Mouse (Mus musculus): ENCODE results near the gene Fars2. TPM values are rescaled to one million over a fixed set of nuclear protein-coding genes. Genes with fewer than 3 reads are reported as not detected.

Fars2 gene
- polyA plus RNA-seq, 1 experiment from 2014 or later, result 46.3 TPM

DNA sequence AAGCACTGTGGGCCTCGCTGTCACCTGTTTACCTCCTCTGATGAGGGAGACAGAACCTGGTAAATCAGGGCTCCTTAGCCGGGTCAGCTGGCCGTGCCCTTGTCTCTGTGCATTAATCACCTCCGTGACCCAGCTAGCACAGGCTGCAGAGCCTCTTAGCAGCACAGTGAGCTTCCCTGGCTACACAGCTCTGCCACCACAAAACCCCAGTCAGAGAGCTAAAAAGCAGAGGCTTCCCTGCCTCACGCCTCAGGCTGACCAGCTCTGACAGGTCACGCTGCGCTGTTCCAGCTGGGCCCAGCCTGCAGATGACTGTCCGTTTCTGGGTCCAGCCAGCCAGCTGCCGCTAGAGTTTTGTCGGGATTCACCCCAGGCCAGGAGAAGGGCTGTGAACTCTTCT, 423.0 kb downstream of the Fars2 start:
- no peaks in the 10 kb centered on the region for H3K27me3 ChIP-seq (replicated peaks)
- no peak overlapping the region for H3K9ac ChIP-seq
- ATAC-seq (ENCODE audit: insufficient number of reproducible peaks, low FRiP score), result no peak
- WGBS, result 59% methylated on average over 10 of the region's 10 CpGs
- H3K27ac ChIP-seq (ENCODE audit: poor library complexity, severe bottlenecking), result no peak overlapping the region
- peaks cover 19% of the 10 kb centered on the region for H3K4me1 ChIP-seq (replicated peaks)
- H3K4me2 ChIP-seq, result no peak overlapping the region
- no peaks in the 10 kb centered on the region for H3K36me3 ChIP-seq
- no peak overlapping the region for H3K4me3 ChIP-seq
- H3K9me3 ChIP-seq (replicated peaks), result peaks cover 6% of the 10 kb centered on the region

DNA sequence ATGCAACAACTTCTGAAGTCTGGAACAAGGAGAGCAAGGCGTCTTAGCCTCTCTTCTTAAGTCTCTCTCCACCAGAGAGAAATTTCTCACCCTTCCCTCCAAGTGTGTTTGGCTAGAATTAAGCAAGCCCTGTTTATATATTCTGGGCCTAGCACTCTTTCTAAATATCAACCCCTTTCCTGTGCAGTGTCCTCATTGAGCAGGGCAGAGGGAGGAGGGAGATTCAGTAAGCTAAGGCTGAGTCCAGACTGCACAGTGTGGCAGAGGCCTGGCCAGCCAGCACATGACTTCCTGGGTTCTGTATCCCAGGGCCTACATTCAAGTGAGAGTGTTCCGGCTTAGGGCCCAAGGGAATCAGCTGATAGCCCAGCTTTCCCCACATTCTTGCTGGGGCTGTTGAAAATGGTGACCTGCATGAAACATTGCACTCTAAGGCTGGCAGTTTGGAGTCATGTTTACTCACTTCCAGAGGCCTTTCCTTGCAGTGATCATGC, 424.1 kb downstream of the Fars2 start:
- H3K4me3 ChIP-seq, result no peak overlapping the region
- H3K36me3 ChIP-seq, result no peaks in the 10 kb centered on the region
- no peak overlapping the region for H3K9ac ChIP-seq
- no peaks in the 10 kb centered on the region for H3K27me3 ChIP-seq (replicated peaks)
- no peak overlapping the region for H3K27ac ChIP-seq (ENCODE audit: poor library complexity, severe bottlenecking)
- H3K4me2 ChIP-seq, result no peak overlapping the region
- no peak for ATAC-seq (ENCODE audit: insufficient number of reproducible peaks, low FRiP score)
- peaks cover 6% of the 10 kb centered on the region for H3K9me3 ChIP-seq (replicated peaks)
- WGBS, result 78% methylated on average over 2 of the region's 2 CpGs
- peaks cover 19% of the 10 kb centered on the region for H3K4me1 ChIP-seq (replicated peaks)

GRCm38 (mm10) chr13:36550694-36551093, 433.5 kb downstream of the Fars2 start:
- Histone ChIP-seq H3K27me3 (replicated peaks) (0 out of 2 replicates have a peak, but pooled peaks cover 3% of the 10 kb centered on the region), H3K4me2 (no peak overlapping the region), H3K27ac (ENCODE audit: poor library complexity, severe bottlenecking) (no peak overlapping the region), H3K36me3 (no peaks in the 10 kb centered on the region), H3K4me3 (no peak overlapping the region), H3K4me1 (replicated peaks) (peaks cover 5% of the 10 kb centered on the region; the same call in 1 of the 2 replicates), H3K9me3 (replicated peaks) (no peaks in the 10 kb centered on the region), H3K9ac (no peak overlapping the region)
- no peak for ATAC-seq (ENCODE audit: insufficient number of reproducible peaks, low FRiP score)
- WGBS, result 49% methylated on average over 6 of the region's 6 CpGs

DNA sequence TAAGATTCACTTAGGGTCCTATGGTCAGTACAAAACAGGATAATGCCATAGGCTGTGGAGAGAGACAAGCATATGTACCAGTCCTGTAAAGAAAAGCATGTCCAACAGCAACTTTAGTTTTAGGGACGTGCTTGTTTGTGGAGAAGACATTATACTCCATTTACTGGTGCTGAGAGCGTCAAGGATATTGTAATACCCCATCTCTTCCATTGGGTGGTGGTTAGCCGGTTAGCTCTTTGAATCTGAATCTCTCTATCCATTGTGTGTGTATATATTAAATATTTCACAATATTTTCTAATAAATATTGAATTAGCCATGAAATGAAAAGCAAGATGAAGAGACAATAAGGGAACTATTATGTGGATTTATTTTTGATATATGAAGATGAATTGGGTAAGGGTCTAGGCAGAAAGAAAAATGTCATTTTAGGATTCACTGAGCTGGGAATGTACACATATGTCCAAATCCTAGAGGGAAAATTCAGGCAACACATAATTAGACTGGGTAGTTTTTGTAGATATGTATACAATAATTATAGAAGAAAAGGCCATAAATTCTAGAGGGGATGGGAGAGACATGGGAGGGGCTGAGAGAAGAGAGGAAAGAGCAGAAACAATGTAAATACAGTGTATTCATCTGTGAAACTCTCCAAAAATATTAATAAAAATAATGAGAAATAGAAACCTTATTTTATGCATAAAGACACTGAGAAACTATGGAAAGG, 435.5 kb downstream of the Fars2 start:
- Histone ChIP-seq H3K9ac (no peak overlapping the region), H3K27me3 (replicated peaks) (0 out of 2 replicates have a peak, but pooled peaks cover 3% of the 10 kb centered on the region), H3K36me3 (no peaks in the 10 kb centered on the region), H3K4me3 (no peak overlapping the region), H3K4me2 (no peak overlapping the region), H3K9me3 (replicated peaks) (peaks cover 4% of the 10 kb centered on the region; the same call in 1 of the 2 replicates), H3K4me1 (replicated peaks) (peaks cover 5% of the 10 kb centered on the region; the same call in 1 of the 2 replicates), H3K27ac (ENCODE audit: poor library complexity, severe bottlenecking) (no peak overlapping the region)
- ATAC-seq (ENCODE audit: insufficient number of reproducible peaks, low FRiP score), result no peak
- 78% methylated on average over 3 of the region's 3 CpGs for WGBS

DNA sequence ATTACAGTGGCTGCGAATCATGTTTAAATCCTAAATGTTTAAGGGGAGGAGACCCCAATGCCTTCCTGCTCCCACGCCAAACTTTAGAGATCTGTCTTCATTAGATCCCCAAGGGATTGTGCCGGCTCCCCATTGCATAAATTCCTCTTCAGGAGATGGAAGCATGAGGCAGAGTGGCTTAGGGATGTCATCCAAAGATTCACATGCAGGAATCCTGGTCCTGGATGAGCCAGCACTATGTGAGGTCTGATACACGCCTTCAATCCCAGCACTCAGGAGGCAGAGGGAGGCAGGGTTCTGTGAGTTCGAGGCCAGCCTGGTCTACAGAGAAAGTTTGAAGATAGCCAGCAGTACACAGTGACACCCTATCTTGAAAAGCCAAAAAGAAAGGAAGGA, 436.0 kb downstream of the Fars2 start:
- ATAC-seq (ENCODE audit: insufficient number of reproducible peaks, low FRiP score), result no peak
- Histone ChIP-seq H3K27me3 (replicated peaks) (0 out of 2 replicates have a peak, but pooled peaks cover 3% of the 10 kb centered on the region), H3K27ac (ENCODE audit: poor library complexity, severe bottlenecking) (no peak overlapping the region), H3K9me3 (replicated peaks) (peaks cover 4% of the 10 kb centered on the region; the same call in 1 of the 2 replicates), H3K4me2 (no peak overlapping the region), H3K36me3 (no peaks in the 10 kb centered on the region), H3K4me3 (no peak overlapping the region), H3K4me1 (replicated peaks) (peaks cover 5% of the 10 kb centered on the region; the same call in 1 of the 2 replicates), H3K9ac (no peak overlapping the region)
- WGBS, result 68% methylated on average over 5 of the region's 5 CpGs

DNA sequence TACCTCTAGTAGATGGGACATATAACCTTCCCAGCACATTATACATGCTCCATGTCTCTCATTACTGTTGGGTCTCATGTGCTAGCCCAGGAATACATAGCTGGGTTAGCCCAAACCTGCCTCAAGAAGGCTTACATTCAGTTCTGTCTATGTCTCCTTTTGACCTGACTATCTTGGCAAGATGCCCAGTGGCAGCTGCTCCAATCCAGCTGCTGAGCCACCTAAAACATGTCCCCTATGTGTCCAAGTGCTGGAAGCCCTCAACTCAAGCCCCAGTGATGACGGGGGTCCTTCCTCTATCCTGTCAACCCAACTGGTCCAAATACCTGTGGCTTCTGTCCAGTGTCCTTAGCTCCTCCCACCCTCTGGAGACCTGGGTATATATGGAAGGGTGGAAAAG, 437.5 kb downstream of the Fars2 start:
- Histone ChIP-seq H3K9me3 (replicated peaks) (peaks cover 4% of the 10 kb centered on the region; the same call in 1 of the 2 replicates), H3K4me1 (replicated peaks) (peaks cover 5% of the 10 kb centered on the region; the same call in 1 of the 2 replicates), H3K4me3 (no peak overlapping the region), H3K27ac (ENCODE audit: poor library complexity, severe bottlenecking) (no peak overlapping the region), H3K27me3 (replicated peaks) (0 out of 2 replicates have a peak, but pooled peaks cover 3% of the 10 kb centered on the region), H3K9ac (no peak overlapping the region), H3K36me3 (no peaks in the 10 kb centered on the region), H3K4me2 (no peak overlapping the region)
- 69% methylated on average over 1 of the region's 1 CpGs for WGBS
- no peak for ATAC-seq (ENCODE audit: insufficient number of reproducible peaks, low FRiP score)

DNA sequence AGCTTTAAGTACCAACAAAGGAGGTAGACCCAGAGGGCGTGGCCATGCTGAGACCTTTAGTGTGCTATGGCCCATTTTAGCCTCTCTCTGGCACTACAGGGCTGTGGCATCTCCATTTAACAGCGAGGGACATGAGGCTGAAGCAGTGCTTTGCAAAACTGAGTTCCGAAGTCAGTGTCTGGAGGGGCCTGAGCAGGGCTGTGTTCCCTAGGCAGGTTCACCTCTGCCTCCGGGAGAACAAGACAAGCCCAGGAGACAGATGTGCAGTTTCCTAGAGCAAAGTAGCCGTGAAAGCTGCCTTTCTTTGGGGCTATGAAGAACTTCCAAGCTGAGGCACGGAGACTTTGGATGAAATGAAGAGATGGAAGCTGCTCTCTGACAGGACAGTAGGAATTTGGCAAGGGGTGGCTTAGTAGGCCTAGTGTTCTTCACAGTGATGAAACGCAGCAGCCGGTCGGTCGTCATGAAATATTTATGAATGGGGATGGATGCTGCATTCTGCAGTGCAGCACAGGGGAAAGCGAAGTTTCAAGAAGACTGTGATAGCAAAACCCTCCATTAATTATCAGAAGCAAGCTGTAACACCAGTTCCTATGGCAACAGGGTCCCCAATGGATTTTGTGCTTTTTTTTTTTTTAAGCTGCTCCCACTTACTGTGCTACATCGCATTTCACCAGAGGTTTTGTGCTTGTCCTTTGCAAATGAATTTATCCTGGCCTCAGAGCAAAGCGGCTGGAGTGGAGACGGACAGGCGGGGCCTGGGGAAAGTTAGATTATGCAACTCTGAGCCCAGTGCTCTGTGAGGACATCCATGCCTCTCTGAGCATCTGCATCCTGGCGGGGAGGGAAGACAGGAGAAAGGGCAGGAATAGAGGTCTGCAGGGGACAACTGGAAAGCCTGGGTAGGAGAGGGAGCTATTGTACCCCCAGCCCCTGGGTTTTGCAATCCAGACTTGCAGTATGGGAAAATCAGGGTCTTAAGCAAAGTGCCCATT, 445.5 kb downstream of the Fars2 start:
- H3K4me2 ChIP-seq, result no peak overlapping the region
- H3K4me3 ChIP-seq, result no peak overlapping the region
- no peak overlapping the region for H3K27ac ChIP-seq (ENCODE audit: poor library complexity, severe bottlenecking)
- H3K27me3 ChIP-seq (replicated peaks), result no peaks in the 10 kb centered on the region
- no peaks in the 10 kb centered on the region for H3K36me3 ChIP-seq
- ATAC-seq (ENCODE audit: insufficient number of reproducible peaks, low FRiP score), result no peak
- WGBS, result 71% methylated on average over 16 of the region's 16 CpGs
- H3K9me3 ChIP-seq (replicated peaks), result no peaks in the 10 kb centered on the region
- H3K4me1 ChIP-seq (replicated peaks), result peaks cover 12% of the 10 kb centered on the region
- no peak overlapping the region for H3K9ac ChIP-seq

DNA sequence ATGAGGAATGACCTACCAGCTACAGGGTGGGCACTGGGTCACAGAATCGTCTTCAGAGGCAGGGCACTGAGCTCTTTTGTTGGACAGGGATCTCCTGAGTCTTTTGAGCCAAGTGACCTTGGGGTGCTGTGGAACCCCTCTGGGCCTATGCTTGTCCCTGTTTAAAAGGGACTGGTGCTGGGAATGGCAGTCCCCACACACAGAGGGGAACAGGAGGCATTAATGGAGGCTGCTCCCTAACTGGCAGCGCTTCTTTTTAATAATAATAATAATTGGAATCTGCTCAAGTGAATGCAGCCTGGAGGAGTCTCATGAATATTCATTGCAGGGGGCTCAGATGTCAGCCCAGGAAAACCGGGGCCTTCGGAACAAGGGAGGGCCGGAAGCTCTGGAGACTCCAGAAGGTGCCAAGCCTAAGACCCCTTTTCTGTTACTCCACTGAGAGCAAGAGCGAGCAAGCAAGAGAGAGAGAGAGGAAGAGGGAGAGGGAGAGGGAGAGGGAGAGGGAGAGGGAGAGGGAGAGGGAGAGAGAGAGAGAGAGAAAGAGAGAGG, 447.6 kb downstream of the Fars2 start:
- no peak for ATAC-seq (ENCODE audit: insufficient number of reproducible peaks, low FRiP score)
- H3K27me3 ChIP-seq (replicated peaks), result no peaks in the 10 kb centered on the region
- H3K4me3 ChIP-seq, result no peak overlapping the region
- H3K27ac ChIP-seq (ENCODE audit: poor library complexity, severe bottlenecking), result no peak overlapping the region
- no peaks in the 10 kb centered on the region for H3K36me3 ChIP-seq
- no peak overlapping the region for H3K9ac ChIP-seq
- H3K9me3 ChIP-seq (replicated peaks), result no peaks in the 10 kb centered on the region
- peaks cover 13% of the 10 kb centered on the region for H3K4me1 ChIP-seq (replicated peaks)
- no peak overlapping the region for H3K4me2 ChIP-seq
- WGBS, result 50% methylated on average over 6 of the region's 6 CpGs

GRCm38 (mm10) chr13:36576781-36577180, 459.6 kb downstream of the Fars2 start:
- no peak overlapping the region for H3K4me2 ChIP-seq
- ATAC-seq (ENCODE audit: insufficient number of reproducible peaks, low FRiP score), result no peak
- H3K36me3 ChIP-seq, result no peaks in the 10 kb centered on the region
- no peak overlapping the region for H3K9ac ChIP-seq
- WGBS, result 53% methylated on average over 4 of the region's 4 CpGs
- H3K27me3 ChIP-seq (replicated peaks), result no peaks in the 10 kb centered on the region
- H3K9me3 ChIP-seq (replicated peaks), result no peaks in the 10 kb centered on the region
- no peak overlapping the region for H3K4me3 ChIP-seq
- 0 out of 2 replicates have a peak, but pooled peaks cover 4% of the 10 kb centered on the region for H3K4me1 ChIP-seq (replicated peaks)
- H3K27ac ChIP-seq (ENCODE audit: poor library complexity, severe bottlenecking), result no peak overlapping the region

- 40% methylated on average over 7 of the region's 7 CpGs for WGBS
- no peaks in the 10 kb centered on the region for H3K36me3 ChIP-seq
- H3K9ac ChIP-seq, result no peak overlapping the region
- H3K9me3 ChIP-seq (replicated peaks), result no peaks in the 10 kb centered on the region
- ATAC-seq (ENCODE audit: insufficient number of reproducible peaks, low FRiP score), result no peak
- peaks cover 13% of the 10 kb centered on the region; the same call in 1 of the 2 replicates for H3K4me1 ChIP-seq (replicated peaks)
- no peak overlapping the region for H3K27ac ChIP-seq (ENCODE audit: poor library complexity, severe bottlenecking)
- H3K4me3 ChIP-seq, result peak overlapping the region; percentile 46
- H3K4me2 ChIP-seq, result peak overlapping the region; percentile 68
- H3K27me3 ChIP-seq (replicated peaks), result 0 out of 2 replicates have a peak, but pooled peaks cover 1% of the 10 kb centered on the region
Measured at GRCm38 (mm10) chr13:36577916-36578568, 460.8 kb downstream of the Fars2 start.

Measured in heart, embryonic 12.5 days (tissue).